Mouse (Mus musculus): ENCODE data around the gene Tbck.

DNA sequence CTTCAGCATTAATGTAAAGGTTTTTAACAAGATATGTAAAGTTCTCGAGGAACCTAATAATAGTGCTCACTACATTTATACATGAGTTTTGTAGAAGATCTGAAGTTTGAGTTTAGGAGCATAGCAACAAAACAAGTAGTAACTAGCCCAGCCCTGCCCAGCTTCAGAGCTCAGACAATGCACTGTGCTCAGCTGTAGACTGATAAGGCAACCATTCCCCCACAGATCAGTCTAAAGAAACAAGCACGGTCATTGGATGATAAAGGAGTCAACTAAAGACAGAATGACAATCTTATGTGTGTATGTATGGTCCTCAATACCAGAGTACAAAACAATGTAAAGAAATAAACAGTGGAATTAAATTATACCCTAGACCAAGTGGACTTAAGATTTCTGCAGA is 135.5 kb downstream of the Tbck start:
- no peak for TF ChIP-seq CTCF (conservative IDR thresholded peaks at IDR 0.05; ENCODE audit: insufficient read depth, insufficient read length, low read depth, low read length)
- TF ChIP-seq POLR2A (IDR thresholded peaks at IDR 0.05; ENCODE audit: low read depth, low read length) = no peak

Data from kidney, adult 2 months (tissue).